Mouse (Mus musculus) R1 (cell line): ENCODE measurements around the gene Rprd1b.
A peak's percentile ranks its signal among the peaks of the same experiment; 100 is the strongest.

Source experiments
- DNase-seq: peaks from one replicate; pipeline ENCODE4 v3.0.0-alpha.2; 2018; ENCODE audit warnings: low read depth, low spot score

Gene Rprd1b

DNA sequence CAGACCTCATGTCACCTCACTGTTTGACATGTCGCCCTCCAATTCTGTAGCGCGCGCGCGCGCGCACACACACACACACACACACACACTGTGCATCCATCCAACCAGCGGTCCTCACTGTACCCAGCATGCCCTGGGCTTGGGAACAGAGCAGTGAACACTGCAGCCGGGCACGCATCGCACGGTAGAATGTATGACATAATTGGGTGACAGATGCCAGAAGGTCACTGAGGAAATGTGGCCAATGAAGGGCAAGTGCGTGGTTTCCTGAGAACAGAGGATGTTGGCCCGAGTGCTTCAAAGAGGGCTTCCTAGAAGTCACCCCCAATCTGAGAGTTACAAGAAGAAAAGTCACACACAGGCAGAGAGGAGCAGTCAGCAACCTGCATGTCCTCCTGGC lies 146.7 kb downstream of the Rprd1b start:
- no peak for DNase-seq

DNA sequence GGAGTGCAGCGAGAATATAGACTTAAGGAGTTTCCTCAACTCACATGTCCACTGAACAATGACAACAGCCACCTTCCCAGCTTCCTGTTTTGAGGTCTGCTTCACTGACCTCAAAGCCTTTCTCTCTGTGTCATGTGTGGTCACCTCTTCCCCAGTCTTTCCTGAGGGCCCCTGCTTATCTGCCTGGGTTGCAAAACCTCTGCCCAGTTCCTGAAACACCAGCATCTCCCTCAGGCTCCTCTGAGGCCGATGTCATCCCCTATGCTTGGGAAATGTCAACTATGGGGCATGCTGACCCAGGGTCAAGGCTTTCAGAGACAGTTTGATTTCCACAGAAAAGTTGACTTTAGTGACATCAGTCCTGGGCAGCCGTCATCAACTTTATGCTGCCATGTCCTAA lies 147.1 kb downstream of the Rprd1b start:
- no peak for DNase-seq

DNA sequence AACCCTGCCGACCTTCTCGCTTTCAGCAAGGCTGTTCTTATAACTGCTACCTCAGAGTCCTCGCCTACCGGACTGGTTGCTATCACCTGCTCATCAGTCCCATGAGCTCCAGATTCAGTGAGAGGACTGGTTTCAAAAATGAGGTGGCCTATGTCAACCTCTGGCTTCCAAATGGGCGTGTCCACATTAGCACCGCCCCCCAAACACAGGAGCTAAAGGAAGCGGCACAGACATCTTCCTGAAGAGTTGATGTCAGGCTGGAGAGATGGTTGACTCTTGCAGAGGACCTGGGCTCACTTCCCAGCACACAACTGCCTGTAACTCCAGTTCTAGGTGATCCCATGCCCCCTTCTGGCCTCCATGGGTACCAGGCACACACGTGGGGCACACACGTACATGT lies 148.5 kb downstream of the Rprd1b start:
- peak; percentile 54 for DNase-seq

DNA sequence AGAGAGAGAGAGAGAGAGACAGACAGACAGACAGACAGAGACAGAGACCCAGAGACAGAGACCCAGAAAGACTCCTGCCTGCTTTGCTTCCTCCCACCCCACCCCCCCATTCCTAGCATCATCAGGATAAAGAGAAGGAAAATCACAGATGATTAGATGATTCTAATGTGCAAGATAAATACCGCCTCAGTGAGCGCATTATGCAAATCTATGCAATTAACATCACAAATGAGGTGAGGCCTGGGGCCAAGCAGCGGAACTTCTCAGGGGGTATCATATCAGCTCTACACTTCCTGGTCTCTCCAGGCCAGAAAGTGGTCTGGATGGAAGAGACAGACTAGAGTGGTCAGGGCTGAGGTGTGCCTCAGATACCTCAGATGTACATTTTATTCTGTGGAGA lies 149.3 kb downstream of the Rprd1b start:
- DNase-seq: peak; percentile 63

DNA sequence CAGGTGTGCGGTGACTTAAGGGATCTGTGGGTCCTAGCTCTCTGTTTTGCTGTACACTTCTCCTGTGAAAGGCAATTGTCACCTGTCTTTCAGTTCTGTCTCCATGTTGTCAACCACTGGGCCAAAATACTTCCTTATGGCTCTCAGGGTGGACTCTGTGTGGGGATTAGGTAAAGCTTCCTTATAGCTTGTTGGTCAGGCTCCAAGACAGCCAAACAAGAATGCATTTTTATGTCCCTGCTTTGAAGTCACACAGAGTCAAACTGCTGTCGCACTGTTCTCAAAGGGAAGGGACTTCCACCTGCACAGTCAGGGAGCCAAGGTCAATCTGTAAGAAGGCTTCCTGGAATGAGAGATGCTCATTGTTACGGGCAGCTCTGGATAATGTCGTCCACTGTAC lies 149.8 kb downstream of the Rprd1b start:
- no peak for DNase-seq

DNA sequence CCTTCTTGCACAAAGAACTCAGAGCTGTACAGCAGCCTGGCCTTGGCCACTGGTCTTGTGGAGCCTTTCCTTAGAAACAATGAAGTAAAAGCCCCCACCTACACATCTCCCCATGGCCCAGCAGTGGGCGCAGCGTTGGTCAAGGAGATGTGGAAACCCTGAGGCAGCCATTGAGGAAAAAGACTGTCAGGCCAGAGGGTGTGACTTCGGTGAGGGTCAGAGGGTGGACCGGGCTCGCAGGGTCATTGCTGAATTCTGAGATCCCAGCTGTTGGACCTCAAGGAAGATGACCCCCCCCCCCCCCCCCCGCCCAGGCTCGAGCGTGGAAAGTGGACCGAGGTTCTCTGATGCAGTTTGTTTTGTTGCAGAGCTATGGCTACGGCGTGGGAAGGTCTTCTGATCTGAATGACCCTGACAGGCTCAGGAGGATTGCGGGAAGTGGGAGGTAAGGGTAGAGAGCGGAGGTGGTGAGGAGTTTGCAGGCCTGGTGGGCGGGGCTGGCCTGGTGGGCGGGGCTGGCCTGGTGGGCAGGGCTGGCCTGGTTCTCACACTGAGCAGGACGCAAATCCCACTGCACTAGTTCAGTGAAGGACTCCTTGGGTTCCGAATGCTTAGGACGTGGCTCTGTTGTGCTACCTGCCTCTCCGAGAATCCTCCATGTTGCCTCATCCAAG lies 150.5 kb downstream of the Rprd1b start:
- DNase-seq: peak; percentile 60

DNA sequence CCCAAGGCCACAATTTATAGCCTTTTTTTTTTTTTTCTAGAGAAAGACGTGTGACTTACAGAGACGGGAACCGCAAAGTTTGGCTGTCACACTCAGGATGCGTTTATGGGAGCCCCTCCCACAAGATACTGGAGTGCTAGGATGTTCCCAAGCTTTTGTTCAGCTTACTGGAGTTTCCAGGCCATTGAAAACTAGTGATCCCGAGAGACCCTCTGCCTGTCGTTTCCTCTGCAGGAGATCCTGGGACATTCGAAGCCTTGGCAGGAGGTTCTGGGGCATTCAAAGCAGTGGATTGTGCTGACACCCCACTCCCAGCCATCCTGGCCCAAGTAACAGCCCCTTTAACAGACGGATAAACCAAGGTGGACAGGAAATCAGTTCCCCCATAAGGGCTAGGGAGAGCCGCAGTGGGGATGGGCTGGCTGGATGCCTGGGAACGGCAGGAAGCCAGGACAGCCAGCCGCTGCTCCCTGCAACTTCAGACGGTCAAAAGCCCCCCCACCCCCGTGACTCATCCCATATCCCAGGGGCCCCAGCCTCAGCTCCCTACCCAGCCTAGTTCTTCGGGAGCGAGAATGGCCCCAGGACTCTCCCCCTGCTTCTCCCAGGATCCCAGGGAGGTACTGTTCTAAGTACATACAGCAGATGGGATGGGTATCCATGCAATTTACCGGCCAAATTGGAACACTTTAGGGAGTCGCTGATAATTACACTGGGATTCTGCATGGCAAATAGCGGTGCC lies 151.2 kb downstream of the Rprd1b start:
- no peak for DNase-seq

DNA sequence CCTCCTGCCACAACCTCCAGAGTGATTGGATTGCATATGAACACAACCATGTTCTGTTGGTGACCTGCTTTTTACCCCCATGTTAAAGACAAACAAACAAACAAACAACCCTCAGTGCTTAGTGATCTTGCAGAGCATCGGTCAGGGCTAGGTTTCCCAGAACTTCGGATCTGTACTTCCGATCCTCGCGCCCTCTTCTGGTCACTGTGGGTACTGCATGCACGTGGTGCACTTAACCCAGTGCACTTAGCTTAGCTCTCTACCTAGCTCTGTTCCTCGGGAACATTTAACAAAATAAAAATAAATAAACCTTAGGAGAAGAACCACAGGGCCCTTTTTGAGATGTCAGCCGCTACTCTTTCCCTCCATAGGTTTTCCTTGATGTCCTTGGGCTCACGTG lies 152.5 kb downstream of the Rprd1b start:
- peak; percentile 81 for DNase-seq
